8 mouse cellular contexts compared by ENCODE assay signal in the genomic region with DNA sequence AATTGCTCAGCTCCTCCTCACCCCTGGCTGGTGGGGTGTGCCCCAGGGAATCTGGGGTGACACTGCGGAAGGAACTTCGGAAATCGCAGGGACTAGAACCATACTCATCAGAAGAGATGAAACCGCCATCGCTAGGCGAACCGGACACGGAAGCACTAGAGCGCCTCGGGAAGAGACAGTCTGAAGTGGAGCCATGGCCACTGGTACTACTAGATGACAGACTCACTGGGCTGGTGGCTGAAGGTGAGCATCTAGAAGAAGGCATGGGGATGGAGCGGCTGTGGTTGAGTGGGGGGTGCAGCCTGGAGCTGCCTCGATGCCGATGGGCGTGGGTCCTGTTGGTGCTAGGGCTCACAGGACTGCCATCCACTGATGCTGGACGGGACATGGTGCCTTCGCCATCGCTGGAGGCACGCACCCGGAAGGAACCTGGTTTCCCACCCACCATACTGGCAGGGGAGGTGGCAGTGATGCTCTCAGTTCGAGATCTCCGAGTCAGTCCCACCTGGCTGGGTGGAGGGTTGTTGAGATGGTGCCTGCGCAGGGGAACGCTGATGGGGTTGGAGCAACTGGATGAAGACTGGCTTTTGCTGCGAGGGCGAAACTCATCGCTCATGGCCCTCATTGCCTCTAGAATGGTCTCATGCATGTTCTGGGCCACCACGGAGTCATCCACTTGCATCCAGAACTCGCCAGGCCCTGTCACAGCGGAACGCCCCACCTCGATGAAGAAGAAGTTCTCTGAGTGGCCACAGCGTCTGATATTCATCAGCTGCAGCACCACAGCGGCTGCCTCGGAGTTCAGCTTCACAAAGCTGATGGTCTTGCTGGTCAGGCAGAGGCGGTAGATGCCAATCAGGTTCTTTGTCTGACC. TPM values are rescaled to one million over a fixed set of nuclear protein-coding genes. Genes with fewer than 3 reads are reported as not detected.
A peak's percentile ranks its signal among the peaks of the same experiment; 100 is the strongest.
DNase-seq lines count a peak whose midpoint lies in the region; ATAC-seq lines count a peak whose summit lies in the region.
"Had no signal": no experiment of that assay in that cellular context is flagged by ENCODE, and none has a peak within 500 bp of the region (broad histone marks: within the 10 kb centered on the region; RNA-seq: fewer than 3 reads in every experiment).

No protein-coding gene starts in this region.

- peak overlapping the region; percentile 94 for H3K27ac ChIP-seq in intestine, embryonic 16.5 days (ENCODE audit: low read length)

- intact Hi-C loops in gastrocnemius, postnatal 14 days (cut with DNase I; ENCODE audit: low total_unique reads), result loop anchor here (5.0 to 10.0 kb wide), 2 partner anchors 155 to 312 kb away; no protein-coding TSS in a partner anchor

- ATAC-seq in common myeloid progenitor, adult 5-6 weeks (replicated peaks; ENCODE audit: low read depth, poor library complexity, severe bottlenecking), result peak; percentile 3; the same call in 1 of the 2 replicates
- no peak for ATAC-seq in intestine, embryonic 16.5 days
- ATAC-seq in erythroid progenitor cell, adult 5-6 weeks (replicated peaks; ENCODE audit: low FRiP score, poor library complexity, severe bottlenecking), result no peak

- peak overlapping the region; percentile 59 for H3K4me3 ChIP-seq in intestine, embryonic 16.5 days (ENCODE audit: low read length)

- H3K27me3 ChIP-seq in intestine, embryonic 16.5 days (replicated peaks; ENCODE audit: control insufficient read depth, insufficient read depth, low read length), result 0 out of 2 replicates have a peak, but pooled peaks cover 3% of the 10 kb centered on the region

- peak; percentile 23 for DNase-seq in right cerebral cortex, adult 18-20 months
- no peak for DNase-seq in right cerebral cortex, adult 2 months (ENCODE audit: low spot score in 2 of 2)
- peak; percentile 42 for DNase-seq in gastrocnemius, postnatal 14 days
- DNase-seq in mesoderm, embryonic 11.5 days (ENCODE audit: low read depth, low spot score), result peak; percentile 20

- no peaks in the 10 kb centered on the region for H3K36me3 ChIP-seq in intestine, embryonic 16.5 days (ENCODE audit: control insufficient read depth, insufficient read depth, low read length)

- 70% methylated on average over 35 of the region's 35 CpGs for WGBS in intestine, embryonic 16.5 days

- H3K4me1 ChIP-seq in intestine, embryonic 16.5 days (ENCODE audit: control insufficient read depth, insufficient read depth, low read length), result peaks cover 27% of the 10 kb centered on the region

- no peaks in the 10 kb centered on the region for H3K9me3 ChIP-seq in intestine, embryonic 16.5 days (ENCODE audit: control insufficient read depth, low read length)

- peak overlapping the region; percentile 75 for H3K9ac ChIP-seq in intestine, embryonic 16.5 days (ENCODE audit: low read depth, low read length)

- H3K4me2 ChIP-seq in intestine, embryonic 16.5 days (ENCODE audit: low read depth, low read length), result peak overlapping the region; percentile 93

RNA-seq across cellular contexts. Expression of a gene that starts 1.9 kb away (rescaled TPM):
- not detected in 2 replicates for total RNA-seq in common myeloid progenitor, adult 5-6 weeks (2017)
- total RNA-seq in gastrocnemius, postnatal 14 days (2021), result 10 to 100 TPM; 43.0 to 60.6 TPM
- 2.1 TPM in 2 replicates for polyA plus RNA-seq in intestine, embryonic 16.5 days (2015; fragmentation: Nextera tagmentation; extraction: Ambion mirVana)
- total RNA-seq in erythroid progenitor cell, adult 5-6 weeks (2015; ENCODE audit: low replicate concordance), result 0.84 TPM in 1 of 2 replicates, not detected in the other
- 0.26 TPM in 1 of 2 replicates, not detected in the other for total RNA-seq in erythroid progenitor cell, adult 5-6 weeks (2017; ENCODE audit: low replicate concordance)

RNA-seq across cellular contexts. Expression of a gene that starts 26.9 kb away (rescaled TPM):
- 14.4 and 15.8 TPM in 2 replicates for total RNA-seq in common myeloid progenitor, adult 5-6 weeks (2017)
- total RNA-seq in gastrocnemius, postnatal 14 days (2021), result 1 to 10 TPM; 8.7 to 9.9 TPM
- 12.7 and 13.0 TPM in 2 replicates for polyA plus RNA-seq in intestine, embryonic 16.5 days (2015; fragmentation: Nextera tagmentation; extraction: Ambion mirVana)
- total RNA-seq in erythroid progenitor cell, adult 5-6 weeks (2015; ENCODE audit: low replicate concordance), result 12.2 and 13.0 TPM in 2 replicates
- 7.1 and 9.8 TPM in 2 replicates for total RNA-seq in erythroid progenitor cell, adult 5-6 weeks (2017; ENCODE audit: low replicate concordance)

RNA-seq across cellular contexts. Expression of a gene that starts 56.4 kb away (rescaled TPM):
- total RNA-seq in common myeloid progenitor, adult 5-6 weeks (2017), result not detected in 2 replicates
- not detected for total RNA-seq in gastrocnemius, postnatal 14 days (2021)
- polyA plus RNA-seq in intestine, embryonic 16.5 days (2015; fragmentation: Nextera tagmentation; extraction: Ambion mirVana), result 7.2 and 7.8 TPM in 2 replicates
- not detected in 2 replicates for total RNA-seq in erythroid progenitor cell, adult 5-6 weeks (2015; ENCODE audit: low replicate concordance)
- not detected in 2 replicates for total RNA-seq in erythroid progenitor cell, adult 5-6 weeks (2017; ENCODE audit: low replicate concordance)
- total RNA-seq: left cerebral cortex, adult 8-10 months had no signal

Comparison
In these comparisons a context has a peak if more than half of its experiments do, and no peak if none do; other contexts are left out.
1. DNase-seq: peak in right cerebral cortex, adult 18-20 months (single experiment), gastrocnemius, postnatal 14 days (single experiment) and mesoderm, embryonic 11.5 days (single experiment); none in right cerebral cortex, adult 2 months (0 of 2).
2. RNA of a gene that starts 1.9 kb away (total RNA-seq): 43.0 to 60.6 TPM in gastrocnemius, postnatal 14 days; 0.26 to 0.84 TPM in erythroid progenitor cell, adult 5-6 weeks and not detected in common myeloid progenitor, adult 5-6 weeks; every median in the first group is over 10 times any median in the second.